Mouse (Mus musculus): ENCODE data around the gene Gjd2.

Gene Gjd2

DNA sequence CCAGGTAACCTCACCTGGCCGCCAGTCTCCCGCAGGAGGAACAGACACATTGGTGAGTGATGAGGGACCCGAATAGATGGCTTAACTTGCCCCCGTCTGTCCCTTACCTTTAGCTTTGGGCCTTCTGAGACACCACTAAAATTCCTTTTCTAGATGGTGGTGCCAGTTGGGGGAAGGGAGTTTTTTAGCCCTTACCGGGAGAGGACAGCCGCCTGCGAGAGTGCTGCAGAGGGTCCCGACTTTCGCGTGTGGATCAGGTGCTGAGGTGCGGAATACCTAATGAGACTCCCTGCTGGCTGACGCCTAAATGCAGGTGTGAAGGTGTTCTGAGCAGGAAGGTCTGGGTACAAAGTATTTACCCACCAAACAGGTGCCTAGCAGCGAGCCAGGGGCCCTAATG is 427 bp upstream of the Gjd2 start:
- DNase-seq (ENCODE audit: extremely low read depth, low read depth), result no peak

DNA sequence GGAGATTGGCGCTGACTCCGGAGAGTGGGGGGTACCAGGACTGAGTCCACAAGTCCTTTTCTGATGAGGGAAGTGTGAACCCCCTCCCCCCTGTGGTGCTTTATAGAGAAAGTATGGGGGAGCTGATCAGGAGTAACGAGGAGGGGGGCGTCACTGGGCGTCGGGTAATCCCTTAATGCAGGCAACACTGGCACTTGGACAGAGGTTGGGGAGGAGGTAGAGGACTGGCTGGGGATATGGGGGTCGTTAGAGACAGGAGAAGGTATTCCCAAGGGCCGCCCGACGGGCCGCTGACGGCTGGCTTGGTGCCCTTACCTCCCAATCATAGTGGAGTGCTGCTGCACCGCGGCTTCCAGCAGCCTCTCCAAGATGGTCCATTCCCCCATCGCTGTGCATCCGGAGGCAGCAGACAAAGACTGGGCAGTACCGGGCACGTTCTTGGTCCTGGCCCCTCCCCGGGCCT is 639 bp downstream of the Gjd2 start:
- DNase-seq (ENCODE audit: extremely low read depth, low read depth), result no peak

DNA sequence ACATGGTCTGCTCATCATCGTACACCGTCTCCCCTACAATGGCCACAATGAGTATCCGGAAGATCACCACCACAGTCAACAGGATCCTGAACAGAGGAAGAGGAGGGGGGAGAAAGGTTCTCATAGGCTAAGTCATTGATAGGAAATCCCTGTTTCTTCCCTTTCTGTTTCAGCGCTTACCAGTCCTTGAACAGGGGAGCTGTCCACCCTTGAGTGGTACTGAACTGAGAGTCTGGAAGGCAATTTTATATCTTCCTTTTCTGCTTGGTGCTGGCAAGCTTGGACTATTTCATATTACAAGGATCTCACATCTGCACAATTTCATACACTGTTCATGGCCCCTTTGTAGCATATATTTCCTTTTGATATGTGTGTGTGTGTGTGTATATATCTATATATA is 1.6 kb downstream of the Gjd2 start:
- DNase-seq (ENCODE audit: extremely low read depth, low read depth), result no peak

DNA sequence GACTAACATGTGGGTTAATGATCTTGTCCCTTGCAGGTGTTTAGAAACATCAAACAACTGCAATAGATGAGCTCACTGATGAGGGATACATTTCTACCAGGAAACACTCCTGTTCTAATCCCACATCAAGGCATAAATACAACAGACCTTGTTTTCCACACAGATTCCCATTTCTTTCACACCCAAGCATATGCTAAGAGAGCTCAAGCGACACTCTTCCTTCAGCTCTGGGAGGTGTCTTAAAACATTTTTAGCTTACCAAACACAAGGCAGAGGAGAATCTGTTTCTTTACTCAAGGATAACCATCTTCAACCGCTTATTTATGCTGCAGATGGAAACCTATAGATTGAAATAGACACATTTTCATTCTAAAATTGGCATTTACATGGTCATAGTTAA is 5.1 kb downstream of the Gjd2 start:
- no peak for DNase-seq (ENCODE audit: extremely low read depth, low read depth)

DNA sequence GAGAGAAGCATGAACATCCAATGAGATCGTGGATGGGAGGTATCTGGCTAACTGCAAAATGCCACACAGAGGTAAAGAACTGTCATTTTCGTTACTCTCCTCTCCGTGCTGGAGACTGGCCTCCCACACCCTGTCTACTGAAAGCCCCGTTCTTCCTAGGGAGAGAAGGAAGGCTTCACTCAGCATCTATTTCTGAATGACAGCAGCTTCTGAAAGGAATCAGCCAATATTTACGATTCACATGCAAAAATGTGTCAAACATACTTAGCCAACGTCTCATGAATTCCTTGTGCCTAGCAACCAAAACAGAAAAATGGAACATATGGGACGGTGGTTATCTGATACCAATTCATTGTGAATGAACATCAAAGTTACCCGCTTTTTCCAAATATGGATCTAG is 15.9 kb downstream of the Gjd2 start:
- DNase-seq (ENCODE audit: extremely low read depth, low read depth), result no peak

- no peak for DNase-seq (ENCODE audit: extremely low read depth, low read depth)
These were observed 16.5 kb downstream of the Gjd2 start for GRCm38 (mm10) chr2:113996930-113997329.

DNA sequence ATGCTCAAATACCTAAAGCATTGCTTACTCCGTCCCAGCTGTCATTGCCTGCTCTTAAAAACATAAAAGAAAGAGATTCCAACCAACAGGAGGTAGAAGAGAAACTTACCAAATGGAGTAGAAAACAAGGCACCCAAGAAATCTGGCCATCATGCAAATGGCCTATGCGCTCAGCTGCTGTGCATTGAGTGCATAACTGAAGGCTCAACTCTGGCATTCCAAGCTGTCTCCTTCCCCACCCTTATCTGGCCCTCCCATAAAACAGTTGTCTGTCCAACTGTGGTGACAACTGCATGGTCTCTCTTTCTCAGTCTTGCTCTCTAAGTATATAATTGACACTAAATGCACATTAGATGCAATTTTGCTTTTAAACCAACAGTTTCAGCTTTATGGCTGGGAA is 28.5 kb downstream of the Gjd2 start:
- no peak for DNase-seq (ENCODE audit: extremely low read depth, low read depth)

DNA sequence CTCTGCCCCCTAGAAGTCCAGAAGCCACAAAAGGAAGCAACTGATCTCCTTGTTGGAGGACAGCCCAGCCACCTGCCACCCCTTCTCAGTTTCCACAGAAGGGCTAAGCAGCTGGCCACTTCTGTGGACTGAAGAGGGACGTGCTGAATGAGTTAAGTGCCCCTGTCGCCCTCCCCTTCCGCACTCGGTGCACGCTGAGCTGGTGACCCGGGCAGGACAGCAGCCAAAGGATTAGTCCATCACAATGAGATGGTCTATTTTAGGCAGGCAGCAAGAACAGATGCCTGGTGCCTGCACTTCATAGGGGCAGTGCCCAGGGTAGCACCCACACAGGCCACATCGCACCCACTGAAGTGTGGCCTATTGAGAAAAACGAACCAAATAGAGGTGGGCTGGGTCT is 32.8 kb downstream of the Gjd2 start:
- no peak for DNase-seq (ENCODE audit: extremely low read depth, low read depth)

DNA sequence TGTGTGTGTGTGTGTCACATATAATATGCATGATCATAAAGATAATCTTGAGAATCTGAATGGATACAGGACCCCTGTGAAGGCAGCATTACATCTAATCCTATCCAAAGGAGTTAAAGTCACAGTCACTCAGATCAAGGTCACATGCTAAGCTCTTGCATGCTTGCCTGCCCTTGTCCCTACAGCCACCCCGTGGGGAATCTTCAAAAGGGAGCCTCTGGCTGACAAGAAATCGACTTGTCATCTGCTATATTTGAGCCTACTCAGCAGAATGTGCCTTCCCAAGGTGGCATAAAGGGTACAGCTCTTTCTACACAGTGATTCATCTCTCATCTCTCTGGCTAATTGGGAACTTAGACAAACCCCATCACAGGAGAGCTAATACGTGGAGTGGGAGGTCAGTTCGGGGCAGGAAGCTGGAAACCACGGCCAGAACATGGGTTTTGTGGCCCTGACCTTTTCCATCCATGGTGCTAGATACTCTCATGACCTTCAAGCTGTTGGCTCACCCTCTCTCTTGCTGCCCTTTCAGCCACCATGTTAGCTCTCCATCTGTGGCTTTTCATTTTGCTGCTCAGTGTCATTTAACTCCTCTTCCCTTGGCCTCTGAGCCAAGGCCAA is 35.2 kb downstream of the Gjd2 start:
- DNase-seq (ENCODE audit: extremely low read depth, low read depth), result no peak

DNA sequence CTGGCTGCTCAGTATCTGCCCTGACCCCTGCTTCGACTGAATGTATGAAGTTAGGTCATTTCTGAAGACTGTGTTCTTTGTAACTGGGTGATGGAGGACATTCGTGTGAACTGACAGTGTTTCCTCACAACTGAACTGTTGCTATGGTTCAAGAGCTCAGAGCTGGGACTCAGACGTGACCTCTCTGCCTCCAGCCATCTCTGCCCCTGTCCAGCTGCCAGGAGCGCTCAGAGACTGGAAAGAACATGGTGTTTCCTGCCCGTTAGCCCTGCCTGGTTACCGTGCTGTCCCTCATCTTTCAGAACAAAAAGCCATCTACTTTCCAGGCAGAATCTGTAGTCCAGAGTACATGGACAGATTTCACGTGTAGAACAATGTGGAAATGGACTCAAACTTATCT is 39.5 kb downstream of the Gjd2 start:
- no peak for DNase-seq (ENCODE audit: extremely low read depth, low read depth)

DNA sequence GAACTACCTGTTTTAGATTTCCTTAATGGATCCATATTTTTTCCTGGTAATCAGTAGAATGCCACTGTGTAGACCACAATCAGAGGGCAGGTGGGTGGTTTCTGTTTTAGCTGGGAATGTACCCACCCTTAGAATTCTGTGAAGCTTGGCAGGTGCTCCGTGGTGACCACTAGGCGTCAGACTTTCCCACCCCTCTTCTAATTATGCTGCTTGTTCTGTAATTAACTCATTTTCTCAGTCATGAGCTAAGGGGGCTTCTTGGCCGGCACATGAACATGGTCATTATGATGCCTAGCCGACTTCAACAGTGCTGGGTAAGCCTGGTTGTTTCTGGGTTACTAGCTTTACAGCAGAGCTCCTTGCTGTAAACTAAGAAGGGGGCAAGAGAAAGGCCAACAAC is 47.0 kb downstream of the Gjd2 start:
- DNase-seq (ENCODE audit: extremely low read depth, low read depth), result no peak
